Mouse (Mus musculus): ENCODE data around the gene Phgdh.

DNA sequence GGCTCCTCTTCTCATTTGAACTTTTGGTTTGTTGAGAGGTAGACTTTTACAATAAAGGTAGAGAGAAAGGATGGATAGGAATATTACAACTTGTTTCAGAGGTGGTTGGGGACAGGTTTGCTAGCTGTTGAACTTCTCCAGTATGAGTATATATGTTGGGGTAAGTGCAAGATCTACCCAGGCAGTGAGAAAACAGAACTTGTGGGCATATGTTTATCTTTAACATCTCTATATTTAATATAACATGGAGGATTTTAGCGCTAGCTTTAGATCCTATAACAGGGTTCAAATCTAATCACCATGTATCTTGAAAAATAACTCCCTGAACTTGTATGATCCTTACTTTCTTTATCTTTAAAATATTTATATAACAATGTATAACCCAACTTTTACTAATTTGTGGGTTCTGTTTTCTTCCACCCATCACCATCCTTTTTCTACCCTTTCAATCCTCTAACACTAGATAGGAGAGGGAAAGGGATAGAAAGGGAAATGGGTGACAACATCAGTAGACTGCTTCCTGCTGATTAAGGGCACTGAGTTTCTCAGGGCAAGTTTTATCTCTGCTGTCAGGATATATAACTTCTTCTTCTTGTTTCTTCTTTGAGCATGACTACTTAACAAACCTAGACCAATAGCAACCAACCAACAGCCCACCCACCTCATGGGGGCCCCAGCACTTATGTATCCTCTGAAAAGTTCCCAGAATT, 40.2 kb downstream of the Phgdh start:
- TF ChIP-seq CTCF (IDR thresholded peaks at IDR 0.05; ENCODE audit: control insufficient read depth, insufficient read depth, insufficient replicate concordance, low read depth, low read length) = no peak
- TF ChIP-seq POLR2A (IDR thresholded peaks at IDR 0.05; ENCODE audit: control insufficient read depth, low read depth, low read length) = no peak

Data from testis, adult 2 months (tissue).